Mouse (Mus musculus): Measurements from ENCODE around the gene Acap1.

- TF ChIP-seq EP300 (IDR thresholded peaks at IDR 0.05; ENCODE audit: insufficient read depth, low read depth, low read length) (no peak), CTCF (IDR thresholded peaks at IDR 0.05) (no peak)
These were observed 3.9 kb downstream of the Acap1 start for GRCm38 (mm10) chr11:69891482-69891881.

Data from heart, adult 2 months (tissue).